ENCODE assay signal across 17 mouse cellular contexts in genomic region chr6:135066795-135067445, GRCm38 (mm10). TPM values are rescaled to one million over a fixed set of nuclear protein-coding genes. Genes with fewer than 3 reads are reported as not detected.
DNase-seq lines count a peak whose midpoint lies in the region; ATAC-seq and TF ChIP-seq lines count a peak whose summit lies in the region.
"Had no signal": no experiment of that assay in that cellular context is flagged by ENCODE, and none has a peak within 500 bp of the region (broad histone marks: within the 10 kb centered on the region; RNA-seq: fewer than 3 reads in every experiment).

No protein-coding gene starts in this region.

- H3K27ac ChIP-seq in heart, embryonic 16.5 days (ENCODE audit: low read length) = peak overlapping the region; percentile 7; the same call in 1 of the 2 replicates
- H3K27ac ChIP-seq in heart, adult 2 months = no peak overlapping the region
- H3K27ac ChIP-seq in neural tube, embryonic 11.5 days (ENCODE audit: low read depth, low read length) = no peak overlapping the region
- H3K27ac ChIP-seq in neural tube, embryonic 15.5 days (replicated peaks) = no peak overlapping the region
- no peak overlapping the region for H3K27ac ChIP-seq in intestine, embryonic 16.5 days (ENCODE audit: low read length)
- no peak overlapping the region for H3K27ac ChIP-seq in stomach, postnatal 0 days (replicated peaks)
- no peak overlapping the region for H3K27ac ChIP-seq in left cerebral cortex, adult 2 months
- H3K27ac ChIP-seq in layer of hippocampus, adult 2 months = no peak overlapping the region

- intact Hi-C loops in heart, adult 2 months (cut with DNase I) = no loop called here
- intact Hi-C loops in left cerebral cortex, adult 2 months (cut with DNase I) = no loop called here

- H3K36me3 ChIP-seq in heart, embryonic 16.5 days (ENCODE audit: control insufficient read depth, insufficient read depth) = no peaks in the 10 kb centered on the region
- H3K36me3 ChIP-seq in heart, adult 2 months (ENCODE audit: control insufficient read depth, insufficient read depth, low read length) = no peaks in the 10 kb centered on the region
- no peaks in the 10 kb centered on the region for H3K36me3 ChIP-seq in neural tube, embryonic 11.5 days (ENCODE audit: control insufficient read depth, insufficient read depth, low read length)
- no peaks in the 10 kb centered on the region for H3K36me3 ChIP-seq in neural tube, embryonic 15.5 days
- no peaks in the 10 kb centered on the region for H3K36me3 ChIP-seq in intestine, embryonic 16.5 days (ENCODE audit: control insufficient read depth, insufficient read depth, low read length)
- no peaks in the 10 kb centered on the region for H3K36me3 ChIP-seq in stomach, postnatal 0 days (ENCODE audit: control insufficient read depth, insufficient read depth, low read length)
- H3K36me3 ChIP-seq: G1E had no signal

- H3K27me3 ChIP-seq in heart, embryonic 16.5 days (ENCODE audit: control insufficient read depth, insufficient read depth, low read length) = no peaks in the 10 kb centered on the region
- no peaks in the 10 kb centered on the region for H3K27me3 ChIP-seq in heart, adult 2 months (ENCODE audit: control insufficient read depth, insufficient read depth, low read length)
- 0 out of 2 replicates have a peak, but pooled peaks cover 2% of the 10 kb centered on the region for H3K27me3 ChIP-seq in neural tube, embryonic 11.5 days (ENCODE audit: control insufficient read depth, insufficient read depth, low read length)
- peaks cover 14% of the 10 kb centered on the region; the same call in 1 of the 2 replicates for H3K27me3 ChIP-seq in neural tube, embryonic 15.5 days (replicated peaks)
- H3K27me3 ChIP-seq in intestine, embryonic 16.5 days (replicated peaks; ENCODE audit: control insufficient read depth, insufficient read depth, low read length) = no peaks in the 10 kb centered on the region
- H3K27me3 ChIP-seq in stomach, postnatal 0 days (ENCODE audit: control insufficient read depth, insufficient read depth, low read length) = no peaks in the 10 kb centered on the region

- no peak overlapping the region; the same call in 1 of the 2 replicates for H3K4me3 ChIP-seq in heart, embryonic 16.5 days (ENCODE audit: low read length)
- no peak overlapping the region for H3K4me3 ChIP-seq in heart, adult 2 months
- no peak overlapping the region for H3K4me3 ChIP-seq in neural tube, embryonic 11.5 days (ENCODE audit: low read depth, low read length)
- H3K4me3 ChIP-seq in neural tube, embryonic 15.5 days (replicated peaks) = no peak overlapping the region
- H3K4me3 ChIP-seq in intestine, embryonic 16.5 days (ENCODE audit: low read length) = no peak overlapping the region
- peak overlapping the region; percentile 20 for H3K4me3 ChIP-seq in stomach, postnatal 0 days (ENCODE audit: low read depth, low read length)
- no peak overlapping the region for H3K4me3 ChIP-seq in left cerebral cortex, adult 2 months
- no peak overlapping the region for H3K4me3 ChIP-seq in layer of hippocampus, adult 2 months
- H3K4me3 ChIP-seq: erythroblast, embryonic 14.5 days had no signal

- no peak overlapping the region for H3K9ac ChIP-seq in heart, embryonic 16.5 days (ENCODE audit: low read length)
- no peak overlapping the region for H3K9ac ChIP-seq in heart, adult 2 months (ENCODE audit: low read depth, low read length)
- no peak overlapping the region for H3K9ac ChIP-seq in neural tube, embryonic 11.5 days (ENCODE audit: low read length)
- no peak overlapping the region for H3K9ac ChIP-seq in neural tube, embryonic 15.5 days (replicated peaks)
- H3K9ac ChIP-seq in intestine, embryonic 16.5 days (ENCODE audit: low read depth, low read length) = no peak overlapping the region
- no peak overlapping the region for H3K9ac ChIP-seq in stomach, postnatal 0 days (ENCODE audit: low read length)

- H3K4me2 ChIP-seq in heart, embryonic 16.5 days (ENCODE audit: low read depth, low read length) = peak overlapping the region; percentile 84; the same call in 1 of the 2 replicates
- H3K4me2 ChIP-seq in neural tube, embryonic 11.5 days (ENCODE audit: low read depth) = 0 out of 2 replicates have a peak overlapping the region, but pooled peaks have one; percentile 12
- H3K4me2 ChIP-seq in neural tube, embryonic 15.5 days = no peak overlapping the region
- 0 out of 2 replicates have a peak overlapping the region, but pooled peaks have one; percentile 89 for H3K4me2 ChIP-seq in intestine, embryonic 16.5 days (ENCODE audit: low read depth, low read length)
- H3K4me2 ChIP-seq in stomach, postnatal 0 days (replicated peaks; ENCODE audit: low read depth) = peak overlapping the region; percentile 74

- H3K79me2 ChIP-seq in heart, adult 2 months (replicated peaks; ENCODE audit: control insufficient read depth, insufficient read depth, low read length) = no peaks in the 10 kb centered on the region

- 34% methylated on average over 6 of the region's 6 CpGs for WGBS in heart, embryonic 16.5 days
- 80% methylated on average over 6 of the region's 6 CpGs for WGBS in heart, adult 2 months
- WGBS in neural tube, embryonic 11.5 days = 17% methylated on average over 6 of the region's 6 CpGs
- 24% methylated on average over 6 of the region's 6 CpGs for WGBS in neural tube, embryonic 15.5 days
- WGBS in intestine, embryonic 16.5 days = 34% methylated on average over 6 of the region's 6 CpGs
- WGBS in stomach, postnatal 0 days = 58% methylated on average over 6 of the region's 6 CpGs

- no peak for TF ChIP-seq POLR2A in heart, adult 2 months (IDR thresholded peaks at IDR 0.05; ENCODE audit: insufficient read depth, low read depth, low read length)

- no peaks in the 10 kb centered on the region for H3K9me3 ChIP-seq in heart, embryonic 16.5 days (replicated peaks; ENCODE audit: control insufficient read depth, low read length)
- H3K9me3 ChIP-seq in neural tube, embryonic 11.5 days (ENCODE audit: control insufficient read depth, low read length) = no peaks in the 10 kb centered on the region
- H3K9me3 ChIP-seq in neural tube, embryonic 15.5 days (replicated peaks) = no peaks in the 10 kb centered on the region
- H3K9me3 ChIP-seq in intestine, embryonic 16.5 days (ENCODE audit: control insufficient read depth, low read length) = no peaks in the 10 kb centered on the region
- no peaks in the 10 kb centered on the region for H3K9me3 ChIP-seq in stomach, postnatal 0 days (ENCODE audit: control insufficient read depth, low read length)
- H3K9me3 ChIP-seq: G1E had no signal

- H3K4me1 ChIP-seq in heart, embryonic 16.5 days (ENCODE audit: control insufficient read depth, insufficient read depth, low read length) = peaks cover 9% of the 10 kb centered on the region; the same call in 1 of the 2 replicates
- no peaks in the 10 kb centered on the region; the same call in 1 of the 2 replicates for H3K4me1 ChIP-seq in heart, adult 2 months (ENCODE audit: control insufficient read depth, insufficient read depth, low read length)
- peaks cover 12% of the 10 kb centered on the region; the same call in 1 of the 2 replicates for H3K4me1 ChIP-seq in neural tube, embryonic 11.5 days (ENCODE audit: control insufficient read depth, insufficient read depth, low read length)
- H3K4me1 ChIP-seq in neural tube, embryonic 15.5 days = peaks cover 7% of the 10 kb centered on the region; the same call in 1 of the 2 replicates
- peaks cover 12% of the 10 kb centered on the region for H3K4me1 ChIP-seq in intestine, embryonic 16.5 days (ENCODE audit: control insufficient read depth, insufficient read depth, low read length)
- H3K4me1 ChIP-seq in stomach, postnatal 0 days (replicated peaks; ENCODE audit: control insufficient read depth, insufficient read depth) = no peaks in the 10 kb centered on the region

- TF ChIP-seq CTCF in heart, adult 2 months (IDR thresholded peaks at IDR 0.05) = no peak
- TF ChIP-seq CTCF in stomach, postnatal 0 days (IDR thresholded peaks at IDR 0.05; ENCODE audit: low read depth) = no peak
- TF ChIP-seq CTCF in left cerebral cortex, adult 2 months (IDR thresholded peaks at IDR 0.05) = no peak
- TF ChIP-seq CTCF in layer of hippocampus, adult 2 months (conservative IDR thresholded peaks at IDR 0.05) = no peak

- no peak for ATAC-seq in heart, embryonic 16.5 days (replicated peaks; ENCODE audit: extremely low read depth, insufficient read depth, low FRiP score)
- ATAC-seq in neural tube, embryonic 11.5 days (ENCODE audit: insufficient read depth, low FRiP score, low TSS enrichment) = no peak
- ATAC-seq in neural tube, embryonic 15.5 days (ENCODE audit: low FRiP score) = no peak
- ATAC-seq in intestine, embryonic 16.5 days = no peak
- ATAC-seq in stomach, postnatal 0 days (ENCODE audit: low FRiP score, low TSS enrichment) = no peak

- no peak for DNase-seq in heart, adult 2 months
- DNase-seq in neural tube, embryonic 11.5 days (ENCODE audit: low spot score) = no peak
- peak; percentile 35 for DNase-seq in stomach, postnatal 0 days (ENCODE audit: low spot score)
- DNase-seq in left cerebral cortex, adult 2 months (ENCODE audit: extremely low spot score in 1 of 2, low spot score in 2 of 2) = no peak
- DNase-seq in layer of hippocampus, adult 2 months (ENCODE audit: low spot score in 2 of 2) = no peak
- DNase-seq: adrenal gland, postnatal 10 days; cerebellum, adult 2 months; gastrocnemius, postnatal 10 days; kidney, adult 9 months; thymus, postnatal 4 days had no signal

- no peak for TF ChIP-seq EP300 in heart, adult 2 months (IDR thresholded peaks at IDR 0.05; ENCODE audit: insufficient read depth, low read depth, low read length)
- no peak for TF ChIP-seq EP300 in stomach, postnatal 0 days (optimal IDR thresholded peaks at IDR 0.05)

RNA-seq across cellular contexts. Expression of gene Gprc5a, which starts 1.5 kb away (rescaled TPM):
- 5.6 and 15.2 TPM in 2 replicates for polyA plus RNA-seq in heart, embryonic 16.5 days (2015; fragmentation: Nextera tagmentation; extraction: Ambion mirVana)
- 1 to 10 TPM; 1.2 to 2.9 TPM for total RNA-seq in heart, adult 2 months (2021)
- 1.4 and 3.4 TPM in 2 replicates for polyA plus RNA-seq in heart, adult 2 months (2012; rRNA removed)
- polyA plus RNA-seq in neural tube, embryonic 11.5 days (2014; fragmentation: Nextera tagmentation; extraction: Ambion mirVana) = 5.8 and 7.5 TPM in 2 replicates
- polyA plus RNA-seq in neural tube, embryonic 15.5 days (2015; fragmentation: Nextera tagmentation; extraction: Ambion mirVana) = 0.40 and 3.3 TPM in 2 replicates
- polyA plus RNA-seq in intestine, embryonic 16.5 days (2015; fragmentation: Nextera tagmentation; extraction: Ambion mirVana) = 8.3 and 10.8 TPM in 2 replicates
- polyA plus RNA-seq in stomach, postnatal 0 days (2015; fragmentation: Nextera tagmentation; extraction: Ambion mirVana) = 9.8 and 13.5 TPM in 2 replicates
- under 1 TPM; 0.38 to 0.65 TPM for total RNA-seq in left cerebral cortex, adult 2 months (2021)
- under 1 TPM in 1 of 2 experiments, not detected in 1; 0.41 TPM for total RNA-seq in layer of hippocampus, adult 2 months (2021)
- total RNA-seq: G1E had no signal
- polyA plus RNA-seq: erythroblast, embryonic 14.5 days; G1E had no signal

RNA-seq across cellular contexts. Expression of gene Gprc5d, which starts 51.2 kb away (rescaled TPM):
- polyA plus RNA-seq in heart, embryonic 16.5 days (2015; fragmentation: Nextera tagmentation; extraction: Ambion mirVana) = not detected in 2 replicates
- total RNA-seq in heart, adult 2 months (2021) = not detected
- not detected in 2 replicates for polyA plus RNA-seq in heart, adult 2 months (2012; rRNA removed)
- not detected in 2 replicates for polyA plus RNA-seq in neural tube, embryonic 11.5 days (2014; fragmentation: Nextera tagmentation; extraction: Ambion mirVana)
- not detected in 2 replicates for polyA plus RNA-seq in neural tube, embryonic 15.5 days (2015; fragmentation: Nextera tagmentation; extraction: Ambion mirVana)
- 0.10 TPM in 2 replicates for polyA plus RNA-seq in intestine, embryonic 16.5 days (2015; fragmentation: Nextera tagmentation; extraction: Ambion mirVana)
- polyA plus RNA-seq in stomach, postnatal 0 days (2015; fragmentation: Nextera tagmentation; extraction: Ambion mirVana) = 0.07 TPM in 1 of 2 replicates, not detected in the other
- total RNA-seq in left cerebral cortex, adult 2 months (2021) = under 1 TPM in 1 of 2 experiments, not detected in 1; 0.26 TPM
- not detected for total RNA-seq in layer of hippocampus, adult 2 months (2021)
- total RNA-seq: adrenal gland, postnatal 10 days; G1E; gastrocnemius, postnatal 10 days; megakaryocyte, adult 5-6 weeks had no signal
- polyA plus RNA-seq: G1E; limb, embryonic 11.5 days had no signal

RNA-seq across cellular contexts. Expression of gene Ddx47, which starts 55.5 kb away (rescaled TPM):
- polyA plus RNA-seq in heart, embryonic 16.5 days (2015; fragmentation: Nextera tagmentation; extraction: Ambion mirVana) = 71.5 and 77.1 TPM in 2 replicates
- 10 to 100 TPM; 38.1 to 40.3 TPM for total RNA-seq in heart, adult 2 months (2021)
- polyA plus RNA-seq in heart, adult 2 months (2012; rRNA removed) = 32.2 and 53.1 TPM in 2 replicates
- polyA plus RNA-seq in neural tube, embryonic 11.5 days (2014; fragmentation: Nextera tagmentation; extraction: Ambion mirVana) = 109 and 112 TPM in 2 replicates
- polyA plus RNA-seq in neural tube, embryonic 15.5 days (2015; fragmentation: Nextera tagmentation; extraction: Ambion mirVana) = 74.6 and 86.6 TPM in 2 replicates
- polyA plus RNA-seq in intestine, embryonic 16.5 days (2015; fragmentation: Nextera tagmentation; extraction: Ambion mirVana) = 82.3 and 95.1 TPM in 2 replicates
- 46.0 and 47.7 TPM in 2 replicates for polyA plus RNA-seq in stomach, postnatal 0 days (2015; fragmentation: Nextera tagmentation; extraction: Ambion mirVana)
- 10 to 100 TPM; 61.0 to 62.0 TPM for total RNA-seq in left cerebral cortex, adult 2 months (2021)
- 10 to 100 TPM; 58.9 to 60.5 TPM for total RNA-seq in layer of hippocampus, adult 2 months (2021)
